Mouse (Mus musculus) lung, postnatal 0 days (tissue): ENCODE data around the gene Ano4.

Experiments
- CTCF ChIP-seq: IDR thresholded peaks from 2 replicates; pipeline ENCODE4 v1.5.1; 2016; ENCODE audit warnings: antibody characterized with exemption, mild to moderate bottlenecking
- EP300 ChIP-seq: IDR thresholded peaks from 2 replicates; pipeline ENCODE4 v1.6.1; 2016; ENCODE audit warnings: antibody characterized with exemption, mild to moderate bottlenecking, control low read depth

GRCm38 (mm10) chr10:89383462-89383861, 38.9 kb upstream of the Ano4 start:
- TF ChIP-seq CTCF (peak; percentile 89), EP300 (no peak)
